Mouse (Mus musculus): ENCODE results near the gene Lbh.

Gene Lbh

DNA sequence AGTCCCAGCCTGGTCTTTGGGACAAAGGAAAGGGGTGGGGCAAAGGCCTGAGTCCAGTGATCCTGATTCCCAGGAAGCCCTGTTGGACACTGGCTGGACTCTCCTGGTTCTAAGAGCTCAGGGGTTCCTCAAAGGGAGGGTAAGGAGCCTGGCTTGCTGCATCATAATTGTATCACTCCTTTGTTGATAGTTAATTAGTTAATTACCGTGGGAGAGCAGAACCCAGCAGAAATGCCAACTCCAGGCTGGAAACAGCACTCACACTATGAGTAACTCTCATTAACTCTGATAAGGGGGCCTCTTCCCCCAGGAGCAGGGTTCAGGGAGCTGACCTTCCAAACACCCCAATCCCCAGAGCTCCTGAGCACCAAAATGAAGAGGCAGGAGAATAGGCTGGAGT lies 59.5 kb downstream of the Lbh start:
- DNase-seq: peak; percentile 8

DNA sequence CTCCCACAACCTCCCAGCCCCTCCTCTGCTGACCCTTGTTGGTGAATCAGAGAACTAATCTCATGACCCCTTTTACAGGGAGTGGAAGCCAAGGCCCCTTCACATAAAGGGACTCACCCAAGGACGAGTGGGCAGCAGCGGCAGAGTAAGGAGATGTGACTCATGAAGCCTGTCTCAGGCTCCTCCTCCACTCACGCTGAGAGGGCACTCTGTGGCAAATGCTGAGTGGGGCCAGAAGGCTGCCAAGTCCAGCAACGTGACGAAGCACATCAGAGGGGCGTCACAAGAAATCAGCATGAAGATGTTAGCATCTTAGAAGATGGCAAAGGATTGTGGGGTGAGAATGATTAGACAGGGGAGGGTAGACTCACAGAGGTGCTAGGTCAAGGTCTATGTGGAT lies 64.1 kb downstream of the Lbh start:
- no peak for DNase-seq

DNA sequence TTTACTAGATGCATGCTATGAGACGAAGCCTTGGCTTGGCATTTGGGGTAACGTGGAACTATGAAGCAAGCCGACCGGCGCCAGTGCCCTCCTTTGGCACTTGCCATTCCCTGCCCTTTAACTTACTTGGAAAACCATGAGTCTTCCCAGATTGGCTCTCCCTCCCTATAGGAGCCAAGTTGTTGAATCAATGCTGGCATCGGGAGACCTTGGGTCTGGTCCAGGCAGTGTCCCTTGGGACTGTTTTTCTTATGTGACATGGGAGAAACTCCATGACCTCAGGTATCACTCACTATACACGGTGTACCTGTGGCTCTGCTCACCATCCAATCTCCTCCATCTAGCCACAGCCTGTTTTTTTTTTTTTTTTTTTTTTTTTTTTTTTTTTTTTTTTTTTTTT lies 65.4 kb downstream of the Lbh start:
- DNase-seq: no peak

DNA sequence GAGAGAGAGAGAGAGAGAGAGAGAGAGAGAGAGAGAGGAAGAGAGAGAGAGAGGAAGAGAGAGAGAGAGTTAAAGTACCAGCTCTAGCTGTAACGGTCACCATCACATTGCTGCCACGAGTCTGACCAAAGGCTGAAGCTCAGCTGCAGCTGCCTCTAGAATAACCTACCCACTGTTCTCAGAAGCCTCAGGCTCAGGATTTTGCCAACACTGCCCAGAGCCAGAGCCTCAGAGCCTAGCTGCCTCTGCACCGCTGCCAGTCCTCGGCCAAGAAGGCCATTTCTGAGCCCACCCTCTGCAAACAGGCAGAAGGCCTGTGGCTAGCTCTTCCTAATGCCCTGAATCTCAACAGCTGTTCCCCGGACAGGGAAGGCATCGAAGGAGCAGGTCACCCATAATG lies 70.9 kb downstream of the Lbh start:
- DNase-seq: no peak
